Mouse (Mus musculus) stomach, adult 2 months (tissue): Measurements from ENCODE around the gene Gabrb1. TPM values are rescaled to one million over a fixed set of nuclear protein-coding genes. Genes with fewer than 3 reads are reported as not detected.

Experiments used
- polyA plus RNA-seq: library from polyadenylated mRNA; depleted of rRNA; stranded (reverse); fragments of >200 nt; gene quantifications from 2 replicates; pipeline ENCODE4 v1.2.3, GENCODE M21; 2012; rRNA removed

Gabrb1 gene
- polyA plus RNA-seq: not detected in 2 replicates

DNA sequence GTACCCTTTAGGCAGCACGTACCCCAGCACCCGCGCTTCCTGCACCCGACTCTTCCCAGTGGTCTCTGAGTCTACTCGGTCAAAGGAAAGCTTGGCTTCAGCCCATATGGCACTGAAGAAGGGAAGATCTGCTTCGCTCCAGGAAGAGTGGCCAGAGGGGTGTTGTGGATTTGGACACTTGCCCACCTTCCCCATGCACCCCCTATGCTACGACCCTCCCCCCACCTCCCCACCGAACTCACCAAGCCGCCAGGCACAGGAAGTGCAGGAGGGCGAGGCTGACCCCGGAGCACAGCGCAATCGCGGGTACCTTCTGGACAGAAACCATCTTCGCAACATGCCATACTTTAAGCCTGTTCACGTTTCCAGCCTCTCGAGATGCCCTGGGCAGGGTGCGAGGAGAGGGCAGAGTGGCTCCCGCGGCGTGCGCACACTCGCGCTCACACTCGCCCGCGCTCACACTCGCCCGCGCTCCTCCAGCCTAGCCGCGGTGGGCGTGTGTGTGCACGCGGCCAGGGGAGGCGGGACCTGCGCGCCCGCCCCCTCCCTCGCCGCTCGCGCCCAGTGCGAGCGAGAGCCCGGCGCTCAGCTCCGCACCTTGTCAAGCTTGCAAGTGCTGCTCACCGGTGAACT, at the start of gene Gabrb1:
Gene Gabrb1 (plus strand): TSS at position 632 of the 633 bp plus-strand sequence.

DNA sequence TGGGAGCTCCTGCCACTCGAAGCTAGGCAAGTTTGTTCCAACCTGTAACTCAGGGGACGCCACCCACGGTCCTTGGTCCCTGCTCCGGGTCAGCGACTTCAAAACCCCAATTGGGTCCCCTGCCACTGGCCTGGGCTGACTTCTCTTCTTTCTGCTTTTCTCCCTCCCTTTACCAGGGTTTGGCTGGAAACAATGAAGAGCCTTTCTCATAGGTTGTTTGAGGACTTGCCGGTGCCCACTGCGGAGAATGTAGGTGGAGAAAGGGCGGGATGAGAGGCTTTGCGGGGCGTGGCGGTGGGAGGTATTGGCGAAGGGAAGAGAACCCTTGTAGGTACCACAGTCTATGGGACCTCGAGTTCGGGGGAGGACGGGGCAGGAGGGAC, 193 bp downstream of the Gabrb1 start, which contains the start of gene Gabra4:
Gene Gabra4 (minus strand): TSS at position 194 of the 383 bp plus-strand sequence.

DNA sequence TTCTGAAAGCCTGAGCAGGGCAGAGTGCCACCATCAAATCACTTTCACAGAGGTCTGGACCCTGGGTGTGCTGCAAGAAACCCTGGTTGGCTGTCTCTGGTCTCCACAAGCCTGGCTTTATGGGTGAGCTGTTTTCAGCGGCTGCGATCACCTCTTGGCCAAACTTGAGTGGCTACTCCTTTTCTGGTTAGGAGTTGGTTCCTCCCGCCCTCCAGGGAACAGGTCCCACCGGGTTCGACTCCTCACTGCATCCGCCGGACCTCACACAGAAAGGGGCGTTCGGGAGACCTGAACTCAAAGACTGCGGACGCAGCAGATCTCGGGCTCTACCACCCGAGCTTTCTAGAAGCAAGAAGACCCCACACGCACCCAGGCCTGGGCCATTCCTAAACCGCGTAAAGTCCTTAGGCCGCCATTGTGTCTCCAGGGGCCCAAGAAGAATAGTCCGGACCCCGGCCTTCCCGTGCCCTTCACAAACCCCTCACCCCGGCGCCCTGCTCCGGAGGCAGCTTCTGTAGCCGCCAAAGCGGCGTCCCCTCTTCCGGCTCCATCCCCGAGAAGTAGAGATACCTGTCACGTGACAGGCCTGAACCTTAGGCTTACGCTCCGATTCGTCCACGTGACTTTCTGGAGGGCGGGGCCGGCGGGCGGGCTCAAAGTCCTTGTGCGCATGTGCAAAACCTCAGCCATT, 509.8 kb downstream of the Gabrb1 start, which contains the start of gene Commd8:
Gene Commd8 (minus strand): TSS at position 596 of the 691 bp plus-strand sequence.

Other genes with a start within 250 kb of the Gabrb1 start
- gene Cox7b2, start 109.9 kb upstream of the Gabrb1 start, polyA plus RNA-seq: not detected in 2 replicates
- 0.17 and 0.27 TPM in 2 replicates for gene Gabra4, start 195 bp downstream of the Gabrb1 start, polyA plus RNA-seq